Mouse (Mus musculus): ENCODE data around the gene Bfsp1.

The Bfsp1 gene

DNA sequence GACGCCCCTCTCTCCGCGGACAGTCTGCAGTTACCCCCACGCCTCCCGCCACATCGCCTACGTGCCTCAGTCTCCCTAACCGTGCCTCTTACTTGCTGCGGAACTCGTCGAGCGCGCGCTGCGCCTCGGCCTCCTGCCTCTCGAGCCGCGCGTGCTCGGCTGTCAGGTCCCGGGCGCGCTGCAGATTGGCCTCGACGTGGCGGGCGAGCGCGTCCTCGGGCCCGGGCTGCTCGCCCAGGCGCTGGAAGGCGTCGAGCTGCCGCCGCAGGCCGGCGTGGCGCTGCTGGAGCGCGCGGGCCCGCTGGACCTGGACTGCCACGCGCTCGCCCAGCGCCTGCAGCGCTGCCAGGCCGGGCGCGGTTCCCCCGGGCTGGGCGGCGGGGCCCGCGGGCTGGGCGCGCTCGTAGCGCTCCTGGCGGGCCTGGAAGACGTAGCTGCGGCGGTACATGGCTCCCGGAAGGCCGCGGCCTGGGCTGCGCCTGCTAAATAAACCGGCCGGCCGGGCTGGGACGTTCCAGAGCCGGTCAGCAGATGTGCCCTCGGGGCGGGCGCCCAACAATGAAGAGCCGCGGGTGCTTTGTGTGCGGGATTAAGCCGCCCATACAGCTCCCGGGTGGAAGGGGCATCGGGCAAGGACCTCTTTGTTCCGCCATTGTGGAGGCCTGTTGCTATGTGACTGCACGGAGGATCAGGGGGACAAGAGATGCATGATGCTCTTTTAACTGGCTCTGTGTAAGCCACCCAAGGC, at the start of gene Bfsp1:
Gene Bfsp1 (minus strand): TSS at position 690 of the 748 bp plus-strand sequence.
- peak; percentile 22 for DNase-seq

DNA sequence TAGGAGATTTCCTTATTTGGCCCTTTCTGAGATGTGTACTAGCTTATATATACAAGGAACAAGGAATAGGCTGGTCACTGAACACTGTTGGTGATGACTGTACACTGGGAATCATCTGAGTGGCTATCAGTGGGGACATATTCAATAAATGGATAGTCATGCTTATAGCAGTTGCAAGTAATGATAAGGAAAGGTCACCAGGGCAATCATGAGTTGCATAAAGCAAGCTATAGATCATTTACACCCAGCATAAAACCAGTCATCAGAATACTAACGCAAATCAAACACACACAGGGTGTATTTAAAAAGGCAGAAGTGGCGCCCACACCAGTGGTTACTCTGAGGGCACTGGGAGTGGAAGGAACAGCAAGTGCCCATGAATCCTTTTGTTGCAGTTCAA, 49.2 kb upstream of the Bfsp1 start:
- DNase-seq: no peak

DNA sequence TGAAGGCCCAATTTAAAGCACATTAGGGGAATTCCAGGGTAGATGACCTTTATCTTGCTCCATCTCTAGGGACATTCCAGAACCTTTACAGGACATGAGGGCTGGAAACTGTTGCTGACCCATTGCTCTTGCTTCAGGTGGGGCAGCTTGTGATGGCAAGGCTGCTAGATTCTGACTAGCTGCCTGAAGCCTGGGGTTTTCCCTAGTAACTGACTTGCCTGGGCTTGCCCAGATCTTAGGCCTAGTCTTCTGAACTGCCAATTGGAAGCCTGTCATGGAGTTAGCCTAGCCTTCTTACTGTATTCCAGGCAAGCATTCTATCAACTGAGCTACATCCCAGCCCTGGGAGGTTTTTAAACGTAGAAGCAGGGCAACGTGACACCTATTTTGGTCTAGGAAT, 46.3 kb upstream of the Bfsp1 start:
- no peak for DNase-seq

DNA sequence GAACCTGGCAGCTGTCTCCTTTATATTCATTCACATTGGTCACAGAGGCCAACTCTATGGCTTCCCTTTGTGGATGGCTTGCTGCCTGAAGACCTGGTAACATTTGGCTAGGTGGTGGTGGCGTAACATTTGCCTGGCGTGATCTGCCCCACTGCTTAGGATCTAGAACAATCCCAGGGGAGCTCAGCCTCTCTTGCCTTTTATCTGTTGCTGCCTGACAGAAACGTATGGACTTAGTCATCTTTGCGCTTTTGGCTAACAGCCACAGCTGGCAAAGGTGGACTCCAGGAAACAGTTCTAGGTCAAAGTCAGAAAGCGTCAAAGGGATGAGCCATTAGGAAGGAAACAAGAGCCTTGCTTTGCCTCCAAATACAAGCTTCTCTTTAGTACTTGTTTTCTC, 41.9 kb upstream of the Bfsp1 start:
- no peak for DNase-seq

DNA sequence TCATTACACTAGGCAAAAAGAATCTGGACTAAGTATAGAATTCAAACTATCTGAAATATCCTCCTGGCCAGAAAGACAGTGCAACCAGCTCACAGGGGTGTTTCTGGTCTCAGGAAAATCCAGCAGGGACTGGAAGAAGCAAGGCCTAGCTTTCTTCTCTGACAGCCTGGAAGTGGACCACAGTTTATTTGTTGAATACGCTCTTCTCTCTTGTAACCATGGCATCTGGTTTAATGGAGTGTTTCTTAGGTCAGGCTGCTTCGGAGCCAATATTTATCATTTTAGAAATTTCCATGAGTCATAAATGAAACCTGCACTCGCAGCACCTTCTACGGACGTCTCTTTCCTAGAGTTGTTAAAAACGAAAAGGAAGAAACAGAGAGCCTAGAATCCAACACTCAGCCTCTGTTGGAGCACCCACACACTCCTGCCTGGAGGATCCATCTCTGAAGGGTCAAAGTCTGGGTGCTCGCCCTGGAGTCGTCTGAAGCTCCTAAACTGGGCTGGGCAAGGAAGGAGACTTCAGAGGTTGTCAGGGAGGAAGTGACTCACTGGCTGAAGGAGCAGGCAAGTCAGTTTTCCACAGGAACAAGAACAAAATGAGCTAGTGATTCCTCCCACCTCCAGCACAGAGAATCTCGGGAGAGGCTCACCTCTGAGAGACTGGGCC, 40.5 kb upstream of the Bfsp1 start:
- DNase-seq: no peak

DNA sequence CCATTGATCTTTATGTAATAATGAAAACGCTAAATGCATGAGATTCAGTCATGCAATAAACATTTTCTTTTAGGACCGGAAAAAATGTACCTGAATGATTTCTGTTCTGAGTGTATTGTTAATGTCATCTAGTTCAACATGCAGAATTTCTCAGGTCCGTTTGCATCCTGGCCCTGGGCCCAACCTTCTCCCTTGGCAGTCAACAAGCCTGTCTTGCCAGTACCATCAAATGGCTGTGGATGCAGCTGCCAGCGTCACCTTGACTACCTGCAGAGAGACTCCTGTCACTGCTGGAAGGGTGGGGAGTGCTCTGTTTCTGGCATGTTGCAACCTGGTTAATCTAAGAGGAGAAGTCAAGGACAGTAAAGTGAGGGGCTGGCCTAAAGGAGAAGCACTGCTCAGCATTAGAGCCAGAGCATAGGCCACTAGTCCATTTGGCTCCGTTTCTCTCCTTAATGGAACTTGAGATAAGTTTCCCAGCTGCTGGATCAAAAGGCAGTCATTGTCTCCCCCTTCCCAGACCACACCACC, 37.9 kb upstream of the Bfsp1 start:
- no peak for DNase-seq

DNA sequence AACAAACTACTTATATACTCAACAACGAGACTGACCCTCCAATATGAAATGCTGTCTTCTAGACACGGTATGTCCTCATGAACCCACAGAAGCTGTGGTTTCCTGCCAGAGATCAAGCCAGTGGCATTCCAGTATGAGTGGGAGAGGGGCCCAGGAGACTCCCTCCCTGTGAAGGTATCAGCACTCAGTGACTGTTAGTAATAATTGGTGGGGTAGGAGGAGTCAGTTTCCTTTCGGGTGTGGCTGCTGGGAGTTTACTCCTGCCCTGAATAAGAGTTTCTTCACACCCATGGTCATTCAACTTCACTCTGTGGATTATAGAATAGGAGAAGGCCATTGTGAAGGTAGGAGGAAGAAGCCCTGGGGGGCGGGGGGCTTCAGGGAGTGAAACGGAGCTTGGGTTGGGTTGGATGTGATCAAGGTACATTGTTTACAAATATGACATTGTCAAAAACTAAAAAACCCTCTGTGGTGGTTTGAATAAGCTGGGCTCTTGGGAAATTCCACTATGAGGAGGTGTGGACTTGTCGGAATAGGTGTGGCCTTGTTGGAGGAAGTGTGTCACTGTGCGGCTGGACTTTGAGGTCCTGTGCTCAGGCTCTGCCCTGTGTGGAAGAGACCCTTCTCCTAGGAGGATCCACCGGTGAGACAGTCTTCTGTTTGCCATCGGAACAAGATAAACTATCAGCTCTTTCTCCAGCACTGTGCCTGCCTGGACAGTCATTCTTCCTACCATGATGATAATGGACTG, 36.7 kb upstream of the Bfsp1 start:
- DNase-seq: no peak

DNA sequence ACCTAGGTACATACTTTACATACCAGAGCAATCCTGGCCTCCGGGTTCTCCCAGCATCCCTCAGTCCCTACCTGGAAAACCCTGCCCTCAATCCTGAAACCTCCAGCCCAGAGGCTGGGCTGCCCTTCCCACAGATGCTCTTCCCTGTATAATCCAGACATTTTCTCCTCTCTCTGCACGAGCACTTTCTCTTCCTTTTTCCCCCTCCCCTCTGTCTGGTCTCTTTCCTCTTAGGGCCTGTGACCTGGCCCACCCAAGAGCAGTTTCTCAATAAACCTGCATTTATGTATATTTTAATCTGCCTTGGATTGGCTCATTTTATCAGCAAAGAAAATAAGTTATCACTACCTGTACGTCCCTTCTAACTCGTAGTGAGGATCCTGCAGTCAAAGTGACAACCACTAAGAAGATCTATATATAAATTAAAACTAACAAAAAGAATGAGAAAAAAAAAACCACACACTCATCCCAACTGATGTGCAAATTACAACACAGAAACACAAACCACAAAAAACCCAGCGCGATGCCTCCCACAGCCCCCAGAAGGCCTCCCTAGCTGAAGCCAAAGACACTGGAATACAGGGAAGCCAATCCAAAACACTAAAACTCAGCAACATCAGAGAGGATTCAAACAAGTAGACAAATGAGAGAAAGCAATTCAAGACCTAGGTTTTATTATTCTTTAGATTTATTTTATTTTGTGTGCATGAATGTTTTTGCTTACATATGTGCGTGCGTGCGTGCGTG, 28.5 kb upstream of the Bfsp1 start:
- DNase-seq: no peak

DNA sequence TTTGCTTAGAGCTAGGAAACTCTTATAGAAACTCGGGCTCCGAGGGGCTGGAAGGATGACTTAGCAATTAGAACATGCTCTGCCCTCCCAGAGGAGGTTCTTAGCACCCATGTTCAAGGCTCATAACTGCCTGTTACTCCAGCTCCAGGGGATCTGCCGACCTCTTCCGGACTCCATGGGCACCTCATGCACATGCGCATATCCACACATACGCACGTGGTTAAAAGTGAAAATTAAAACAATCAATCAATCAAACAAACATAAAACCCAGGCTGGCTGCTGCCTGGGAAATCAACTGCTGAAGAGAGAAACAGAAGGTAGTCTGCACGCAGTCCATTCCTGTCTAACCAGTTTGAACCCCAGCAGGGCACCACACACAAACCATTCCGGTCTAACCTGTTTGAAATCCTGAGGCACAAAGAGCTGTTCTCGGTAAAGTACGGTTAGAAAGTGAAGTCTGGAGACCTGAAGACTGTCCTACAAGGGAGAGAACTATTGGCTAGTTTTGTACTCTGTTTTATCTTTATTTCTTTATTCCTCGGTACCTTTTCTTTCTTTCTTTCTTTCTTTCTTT, 27.0 kb upstream of the Bfsp1 start:
- no peak for DNase-seq

DNA sequence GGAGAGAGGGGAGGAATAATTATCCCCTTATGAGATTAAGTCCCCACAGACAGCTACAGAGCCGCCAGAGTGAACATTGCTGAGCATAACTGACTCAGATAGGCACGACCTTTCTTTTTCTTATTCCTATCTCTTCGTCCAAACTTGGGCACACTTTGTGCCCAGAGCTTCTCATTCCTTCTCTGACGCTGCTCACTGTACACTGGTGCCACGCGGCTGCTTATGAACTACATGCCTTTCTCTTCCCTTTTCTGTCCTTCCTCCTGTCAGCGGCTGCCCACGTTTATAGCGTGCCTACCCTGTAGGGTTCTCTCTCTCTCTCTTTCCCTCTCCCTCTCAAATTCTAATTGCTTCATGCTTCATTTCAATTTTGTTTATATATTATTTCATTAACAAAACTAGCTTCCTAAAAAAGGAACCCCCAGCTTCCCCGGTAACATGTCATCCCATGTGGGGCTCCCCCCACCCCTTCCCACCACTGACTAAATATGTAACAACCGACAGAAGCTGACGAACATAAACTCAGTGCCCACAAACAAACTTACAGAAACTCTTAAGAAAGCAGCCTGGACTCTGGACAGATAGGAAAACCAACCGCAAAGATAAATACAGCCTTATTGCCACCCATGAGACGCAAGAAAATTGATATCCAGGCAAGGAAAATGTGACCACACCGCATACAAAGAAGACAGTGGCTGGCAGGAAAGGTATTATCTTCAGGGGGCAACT, 26.3 kb upstream of the Bfsp1 start:
- no peak for DNase-seq

DNA sequence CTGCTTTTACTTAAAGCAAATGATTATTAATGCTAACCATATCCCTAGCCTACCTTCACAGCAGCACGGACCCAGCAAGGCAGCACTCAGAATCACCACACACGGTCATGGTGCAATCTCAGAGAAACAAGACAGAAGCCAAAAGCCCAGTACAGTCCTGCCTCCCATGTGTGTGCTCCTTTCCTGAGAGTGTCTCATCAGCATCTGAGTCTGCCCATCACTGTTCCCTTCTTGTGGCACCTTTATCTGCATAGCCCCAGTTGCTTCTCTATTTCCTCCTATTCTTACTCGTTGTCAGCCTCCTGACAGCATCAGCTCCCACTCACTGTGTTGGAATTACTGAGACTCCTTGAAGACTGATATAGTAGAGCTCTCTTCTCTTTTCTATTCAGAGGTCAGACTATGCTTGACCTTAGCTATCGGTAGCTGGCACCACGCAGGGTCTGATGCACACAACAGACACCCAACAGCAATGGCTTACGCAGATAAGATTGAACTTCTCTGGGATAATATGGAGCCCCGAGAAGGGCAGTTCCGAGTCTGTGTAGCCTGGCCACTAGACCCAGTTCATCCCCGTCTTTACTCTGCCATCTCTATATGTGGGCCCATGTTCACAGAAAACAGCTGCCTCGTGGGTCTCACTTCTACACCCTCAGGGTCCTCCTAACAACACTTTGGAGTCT, 19.8 kb upstream of the Bfsp1 start:
- no peak for DNase-seq

DNA sequence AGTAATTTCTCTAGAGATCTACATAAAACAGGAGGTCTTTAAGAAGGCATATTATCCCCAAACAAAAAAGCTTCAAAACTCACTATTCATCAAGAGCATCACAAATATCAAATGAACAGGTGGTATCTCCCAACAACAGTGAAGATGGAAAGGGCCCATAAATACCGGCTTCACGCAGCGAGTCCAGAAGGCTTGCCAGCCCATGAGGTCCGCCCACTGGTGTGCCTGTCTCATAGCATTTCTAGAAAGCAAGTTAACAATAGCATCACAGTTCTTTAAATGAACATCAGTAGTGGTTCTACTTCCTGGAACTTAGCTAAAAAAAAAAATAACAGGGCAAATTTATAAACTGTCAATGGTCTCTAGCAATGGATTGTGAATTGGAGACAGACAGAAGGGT, 19.0 kb upstream of the Bfsp1 start:
- DNase-seq: peak; percentile 34

DNA sequence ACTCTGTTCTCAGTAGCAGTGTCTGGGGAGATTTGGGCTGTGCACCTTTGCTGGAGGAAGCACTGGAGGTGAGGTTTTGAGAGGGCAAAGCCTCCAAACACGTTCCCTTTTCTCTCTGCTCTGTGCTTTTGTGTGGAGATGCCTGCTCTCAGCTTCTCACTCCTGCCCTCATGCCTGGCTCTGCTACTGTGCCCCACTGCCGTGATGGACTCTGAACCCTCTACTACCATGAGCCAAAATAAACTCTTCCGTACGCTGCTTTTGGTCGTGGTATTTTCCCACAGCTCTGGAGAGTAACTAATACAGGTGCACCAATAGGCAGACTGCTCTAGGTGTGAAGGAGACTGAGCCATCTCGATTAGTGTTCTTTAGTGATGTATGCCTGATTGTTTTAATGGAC, 16.3 kb upstream of the Bfsp1 start:
- no peak for DNase-seq

DNA sequence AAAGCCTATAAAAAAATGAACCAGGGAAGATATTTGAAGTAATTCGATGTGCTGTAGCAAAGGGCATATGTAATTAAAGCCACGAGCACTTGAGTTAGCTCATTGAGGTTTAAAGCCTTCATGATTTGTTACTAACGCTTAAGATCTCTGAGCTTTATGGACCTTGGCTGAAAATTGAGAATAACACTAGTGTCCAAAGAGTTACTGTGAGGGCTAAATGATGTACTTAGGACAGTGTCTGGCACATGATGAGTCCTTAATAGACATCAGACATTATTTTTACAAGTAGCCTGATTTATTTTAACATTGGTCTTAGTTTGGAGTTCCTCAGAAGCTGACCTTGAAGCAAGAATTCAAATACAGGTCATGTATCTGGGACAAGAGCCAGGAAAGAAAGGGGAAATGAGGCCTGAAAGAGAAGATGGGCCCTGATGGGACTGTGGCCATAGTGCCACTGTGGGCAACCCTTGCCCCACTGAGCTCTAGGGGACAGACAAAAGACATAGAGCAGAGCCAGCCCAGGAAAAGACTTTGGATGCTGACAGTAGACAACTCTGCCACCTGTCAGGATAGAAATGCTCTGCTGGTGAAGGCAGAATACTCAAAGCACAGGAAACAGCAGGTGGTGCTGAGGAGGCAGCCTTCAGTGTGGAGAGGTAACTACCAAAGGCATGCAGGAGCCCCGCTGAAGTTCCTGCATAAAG, 14.1 kb upstream of the Bfsp1 start:
- DNase-seq: no peak

DNA sequence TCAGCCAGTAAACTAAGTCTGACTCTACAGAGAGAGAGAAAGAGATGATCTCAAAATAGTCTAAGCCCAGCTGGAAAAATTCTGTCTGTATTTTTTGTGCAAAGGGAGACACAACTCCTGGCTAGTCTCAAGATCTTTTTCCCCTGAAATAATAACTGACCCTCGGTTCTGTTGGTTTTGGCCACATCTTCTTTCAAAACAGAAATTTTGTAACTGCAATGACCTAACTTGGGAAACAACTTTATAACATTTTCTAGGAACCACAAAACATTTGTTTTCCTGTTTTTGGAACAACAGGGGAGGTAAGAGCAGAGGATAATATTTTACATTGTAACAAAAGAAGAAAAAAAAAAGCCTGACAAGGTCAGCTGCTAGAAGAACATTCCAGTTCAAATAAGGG, 13.1 kb upstream of the Bfsp1 start:
- DNase-seq: no peak

DNA sequence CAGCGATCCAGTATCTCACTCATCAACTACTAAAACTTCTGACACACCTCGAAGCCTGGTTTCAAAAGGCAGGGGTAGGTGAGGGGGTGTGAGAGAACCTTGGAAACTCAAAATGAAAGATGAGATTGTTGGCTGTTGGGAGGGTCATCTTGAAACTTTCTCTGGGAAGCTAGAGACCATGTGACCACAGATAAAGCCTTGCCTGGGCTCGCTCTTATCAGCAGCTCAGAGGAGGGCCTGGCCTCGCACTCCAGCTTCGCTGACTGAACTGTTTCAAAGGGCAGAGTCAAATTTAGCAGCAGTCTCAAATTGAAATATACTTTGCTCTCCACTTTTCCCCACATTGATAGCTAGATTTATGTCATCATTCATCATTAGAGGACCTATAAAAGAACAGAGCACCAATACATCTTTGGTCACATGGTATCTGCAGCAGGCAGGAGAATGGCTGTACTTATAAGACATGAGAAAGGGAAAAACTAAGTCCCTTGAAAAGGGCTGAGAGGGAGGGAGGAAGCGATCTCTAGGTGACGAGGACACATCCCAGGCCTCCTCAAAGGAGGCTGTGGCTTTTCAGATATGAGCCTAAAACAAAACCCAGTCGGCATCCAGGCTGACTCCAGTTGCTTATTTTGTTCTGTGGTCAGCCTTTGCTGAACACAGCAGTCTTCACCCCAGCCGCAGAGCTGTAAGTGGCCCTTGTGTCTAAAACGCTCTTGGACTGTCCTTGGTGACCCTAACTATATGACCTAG, 8.1 kb upstream of the Bfsp1 start:
- no peak for DNase-seq

DNA sequence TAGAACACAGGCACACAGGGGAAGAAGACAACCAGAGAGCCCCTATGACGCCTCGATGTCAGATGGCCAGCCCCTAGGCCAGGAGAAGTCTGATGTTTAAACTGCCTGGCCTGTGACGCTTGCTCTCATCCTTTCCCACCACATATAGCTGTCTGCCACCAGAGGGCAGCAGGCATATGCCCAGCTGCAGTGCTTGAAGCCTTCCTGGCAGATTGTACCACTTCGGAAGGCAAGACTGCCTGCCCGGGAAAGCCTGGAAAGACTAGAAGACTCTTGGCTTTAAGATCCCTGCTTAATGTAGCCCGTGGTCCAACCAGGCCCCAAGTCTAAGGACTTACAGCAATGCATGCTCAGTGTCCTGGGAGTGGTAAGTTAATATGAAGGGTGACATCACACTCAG, 4.4 kb upstream of the Bfsp1 start:
- peak; percentile 71 for DNase-seq

DNA sequence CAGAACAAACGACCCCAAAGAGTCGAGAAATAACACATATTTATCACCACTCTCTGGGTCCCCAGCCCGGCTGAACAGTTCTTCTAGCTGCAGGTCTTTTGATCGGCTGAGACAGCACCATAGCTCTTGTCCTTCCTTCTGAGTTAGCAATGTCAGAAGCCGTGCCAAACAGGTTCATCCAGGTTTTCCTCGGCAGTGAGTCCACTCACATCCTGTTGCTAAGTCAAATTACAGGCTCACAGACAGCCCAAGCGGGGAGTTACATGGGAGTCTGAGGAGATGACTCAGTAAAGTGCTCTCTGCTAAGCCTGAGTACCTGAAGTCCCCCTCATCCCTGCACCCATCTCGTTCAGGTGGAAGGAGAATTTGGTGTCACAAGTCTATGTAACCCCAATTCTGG, 1.6 kb upstream of the Bfsp1 start:
- no peak for DNase-seq

DNA sequence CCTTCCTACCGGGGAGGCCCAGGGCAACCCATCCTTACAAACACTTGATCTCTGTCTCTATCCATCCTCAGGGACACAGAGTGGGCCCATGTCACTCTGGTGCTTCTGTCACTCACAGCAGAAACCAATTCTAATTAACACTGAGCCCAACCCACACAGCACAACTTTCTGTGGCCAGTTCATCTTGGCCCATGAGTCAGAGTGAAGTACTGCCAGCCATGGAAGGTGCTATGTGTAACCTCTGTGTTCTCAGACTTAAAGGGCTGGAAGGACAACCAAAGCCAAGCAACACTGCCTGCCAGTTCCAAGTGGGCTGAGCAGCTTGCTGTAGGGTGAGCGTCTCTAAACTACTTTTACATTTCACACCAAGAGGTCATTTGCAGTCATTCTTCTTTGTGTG, 3.8 kb downstream of the Bfsp1 start:
- DNase-seq: no peak

DNA sequence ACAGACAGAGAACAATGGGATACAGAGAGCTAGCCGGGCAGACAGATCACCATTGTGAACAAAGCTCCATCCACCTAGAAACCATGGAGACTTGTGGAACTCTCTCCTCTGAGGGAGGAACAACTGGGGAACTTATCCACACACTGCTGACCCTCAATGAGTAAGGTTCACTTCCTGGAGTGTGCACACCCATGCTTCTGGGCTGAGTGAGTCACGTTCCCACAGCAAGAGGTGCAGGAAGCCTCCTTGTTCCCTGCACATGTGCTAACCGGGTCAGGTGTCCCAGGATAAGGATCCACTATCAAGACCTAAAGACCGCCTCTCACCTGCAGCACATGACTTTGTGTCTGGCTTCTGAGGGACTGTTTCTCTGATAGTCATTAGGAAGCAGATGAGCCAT, 9.5 kb downstream of the Bfsp1 start:
- no peak for DNase-seq

Measured in right cerebral cortex, postnatal 25 days (tissue).